Mouse (Mus musculus) ovary, postnatal 10 days (tissue): ENCODE results near the gene Arid5b.

Experiments
- DNase-seq: peaks from one replicate; pipeline ENCODE4 v3.0.0; 2022; ENCODE audit warnings: low spot score

Gene Arid5b

DNA sequence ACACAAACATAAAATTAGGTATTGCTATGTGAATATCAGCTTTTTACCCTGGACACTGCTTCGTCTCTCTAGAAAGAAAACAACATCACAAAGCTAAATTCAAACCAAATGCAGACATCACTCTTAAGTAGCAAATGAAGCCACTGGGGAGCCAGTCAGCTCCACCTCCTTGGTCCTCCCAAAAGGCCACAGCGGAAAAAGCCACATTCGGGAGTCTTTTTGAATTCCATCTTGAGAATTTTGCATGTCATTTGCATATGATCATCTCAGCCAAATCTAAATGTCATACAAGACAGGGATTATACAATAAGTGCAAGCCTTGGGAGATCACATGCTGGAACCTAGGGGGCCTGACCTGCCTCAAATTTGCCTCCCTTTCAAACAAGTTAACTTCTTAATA lies 85.0 kb downstream of the Arid5b start:
- no peak for DNase-seq

DNA sequence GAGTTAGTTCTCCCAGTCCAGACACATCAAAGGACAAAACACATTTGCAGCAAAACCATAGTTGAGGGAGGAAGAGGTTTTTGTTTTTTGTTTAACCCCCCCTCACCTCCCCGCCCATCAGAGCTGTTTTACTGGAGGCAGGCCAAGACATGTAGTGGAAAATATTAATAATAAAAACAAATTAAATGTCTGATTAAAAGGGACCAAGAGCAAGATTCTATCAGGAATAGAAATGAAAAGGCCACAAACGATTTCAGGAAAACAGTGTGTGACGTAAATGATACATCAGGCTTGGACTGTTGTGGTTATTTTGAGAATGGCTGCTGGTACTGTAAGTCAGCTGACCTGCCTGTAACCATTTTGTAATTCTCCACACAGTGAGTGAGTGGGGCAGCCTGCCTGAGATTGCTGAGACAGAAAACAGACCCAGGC lies 85.7 kb downstream of the Arid5b start:
- no peak for DNase-seq

DNA sequence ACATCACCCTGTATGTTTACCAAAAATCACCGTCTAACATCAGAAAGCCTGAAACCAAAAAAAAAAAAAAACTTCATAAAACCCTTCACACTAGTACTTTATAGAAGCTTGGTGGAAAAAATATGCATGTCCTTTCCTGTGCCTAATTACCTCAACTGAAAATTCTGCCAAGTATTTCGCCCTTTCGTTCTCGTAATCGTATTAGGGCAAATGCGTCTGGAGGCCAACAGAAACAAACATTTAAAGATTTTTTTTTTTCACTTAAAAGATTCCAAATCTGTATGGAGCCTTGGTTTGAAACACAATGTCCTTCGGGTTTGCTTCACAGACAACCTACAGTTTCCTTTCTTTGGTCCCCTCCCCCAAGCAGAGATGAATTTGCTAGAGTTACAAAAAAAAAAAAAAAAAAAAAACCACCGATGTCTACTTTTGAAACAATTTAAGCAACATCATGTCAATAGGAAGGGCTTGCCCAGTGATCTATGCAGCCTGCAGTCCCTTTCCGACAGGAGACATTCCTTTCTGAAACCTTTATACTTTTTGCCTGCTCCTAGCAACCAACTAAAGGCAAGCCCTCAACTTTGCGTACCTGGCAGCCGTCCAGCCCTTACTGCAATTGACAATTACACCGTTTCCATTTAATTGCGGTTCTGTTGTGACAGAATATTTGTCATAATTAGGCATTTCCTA lies 86.7 kb downstream of the Arid5b start:
- DNase-seq: no peak

DNA sequence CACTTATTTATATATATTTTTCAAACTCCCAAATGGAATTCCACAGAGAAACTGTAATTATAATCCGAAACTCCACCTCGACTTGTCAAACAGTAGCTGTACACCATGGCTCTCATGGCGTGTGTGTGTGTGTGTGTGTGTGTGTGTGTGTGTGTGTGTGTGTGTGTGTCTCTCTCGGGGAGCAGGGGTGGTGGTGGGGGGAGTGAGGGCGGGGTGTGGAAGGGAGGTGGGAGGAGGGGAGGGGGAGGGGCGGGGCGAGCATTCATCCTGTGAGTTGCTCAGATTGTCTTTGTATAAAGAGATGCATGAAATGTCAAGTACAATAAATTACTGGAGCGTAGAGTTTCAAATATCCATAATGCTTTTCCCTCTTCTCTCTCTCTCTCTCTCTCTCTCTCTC lies 87.4 kb downstream of the Arid5b start:
- DNase-seq: no peak

GRCm38 (mm10) chr10:68189847-68190246 lies 88.7 kb downstream of the Arid5b start:
- DNase-seq: no peak

- DNase-seq: no peak
Observed at GRCm38 (mm10) chr10:68183096-68183495, 95.4 kb downstream of the Arid5b start.

- no peak for DNase-seq
Observed at GRCm38 (mm10) chr10:68182266-68182665, 96.3 kb downstream of the Arid5b start.

DNA sequence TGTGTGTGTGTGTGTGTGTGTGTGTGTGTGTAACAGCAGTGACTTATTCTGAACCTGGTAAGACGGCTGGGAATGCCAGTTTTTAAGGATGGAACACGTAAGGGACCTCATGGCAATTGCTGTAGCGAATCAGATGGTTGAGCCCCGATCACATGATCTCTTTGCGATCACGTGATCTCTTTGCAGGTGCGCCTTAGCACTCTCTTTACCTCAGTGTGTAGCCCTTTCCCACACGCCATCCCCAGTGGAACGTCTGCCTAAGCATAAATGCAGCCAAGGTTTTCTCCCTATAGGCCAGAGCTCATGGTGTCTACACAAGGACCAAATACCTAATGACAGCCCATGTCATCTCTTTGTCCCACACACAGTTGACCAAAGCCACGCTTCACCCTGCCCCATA lies 97.4 kb downstream of the Arid5b start:
- no peak for DNase-seq

DNA sequence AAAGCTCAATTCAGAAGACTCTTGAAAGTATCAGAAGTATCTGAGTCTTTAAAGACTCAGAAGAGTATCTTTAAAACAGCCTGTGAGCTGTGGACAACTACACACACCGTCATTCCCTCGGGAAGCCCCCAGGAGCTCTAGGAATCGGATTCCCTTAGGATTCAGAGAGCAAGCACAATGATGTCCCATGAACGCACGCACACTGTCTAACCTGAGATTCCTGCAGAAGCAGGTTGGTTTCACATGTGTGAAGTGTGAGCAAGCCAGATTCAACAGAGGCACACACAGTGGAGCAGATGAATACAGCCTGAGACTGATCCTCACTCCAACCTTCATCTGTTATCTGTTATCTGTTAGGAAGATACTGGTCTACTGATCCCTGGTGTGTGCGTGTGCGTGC lies 97.8 kb downstream of the Arid5b start:
- DNase-seq: no peak

- DNase-seq: no peak
Observed at GRCm38 (mm10) chr10:68180151-68180550, 98.4 kb downstream of the Arid5b start.

- DNase-seq: no peak
Observed at GRCm38 (mm10) chr10:68179741-68180140, 98.8 kb downstream of the Arid5b start.

DNA sequence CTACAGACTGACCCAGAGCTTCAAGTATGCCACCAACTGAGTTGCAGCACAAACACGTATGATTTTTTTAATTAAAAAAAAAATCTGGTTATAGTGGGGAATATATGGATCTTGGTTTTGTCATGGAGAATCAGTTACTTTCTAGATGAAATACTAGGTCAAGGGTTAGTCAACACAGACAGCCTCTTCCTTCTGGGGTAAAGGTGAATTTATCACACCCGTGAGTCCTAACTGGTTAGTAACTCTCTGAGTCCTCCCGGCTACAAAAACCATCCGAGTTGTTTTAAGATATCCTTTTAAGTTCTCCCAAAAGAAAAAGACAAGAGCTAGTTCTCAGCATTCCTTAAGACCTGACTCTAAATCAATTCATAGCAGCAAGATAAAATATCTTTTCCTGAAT lies 99.2 kb downstream of the Arid5b start:
- DNase-seq: no peak

DNA sequence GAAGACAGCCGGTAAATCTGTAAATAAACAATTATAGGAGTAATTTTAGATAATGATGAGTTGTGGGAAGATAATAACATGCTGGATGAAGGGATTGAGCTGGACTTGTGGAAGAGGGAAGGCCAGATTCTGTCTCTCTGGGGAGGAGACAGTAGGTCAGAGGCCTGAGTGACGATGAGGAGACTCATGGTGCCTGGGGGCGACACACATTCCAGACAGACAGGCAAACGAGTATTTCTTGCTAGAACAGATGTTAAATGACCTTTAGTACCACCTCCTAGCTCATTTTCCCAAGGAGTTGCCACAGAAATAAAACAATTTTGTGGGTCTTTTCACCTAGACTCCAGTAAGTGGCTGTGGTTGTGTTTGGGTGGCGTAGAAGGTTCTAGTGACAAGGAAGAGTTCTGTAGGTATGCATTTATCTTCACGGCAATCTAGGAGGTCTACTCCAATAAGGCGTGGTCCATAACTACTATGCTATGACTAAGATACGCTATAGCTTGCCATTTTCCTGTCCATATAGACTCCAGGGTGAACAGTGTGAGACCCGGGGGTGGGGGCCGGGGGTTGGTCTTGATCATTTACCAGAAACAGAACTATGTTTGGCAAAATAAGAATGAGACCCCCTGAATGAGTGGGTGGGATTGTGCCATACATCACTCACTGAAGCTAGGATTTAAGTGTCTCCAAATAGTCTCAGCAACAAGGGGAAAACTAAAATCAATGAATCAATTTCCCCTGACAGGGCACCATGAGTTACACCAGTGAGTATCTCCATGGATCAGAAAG lies 100.6 kb downstream of the Arid5b start:
- no peak for DNase-seq

DNA sequence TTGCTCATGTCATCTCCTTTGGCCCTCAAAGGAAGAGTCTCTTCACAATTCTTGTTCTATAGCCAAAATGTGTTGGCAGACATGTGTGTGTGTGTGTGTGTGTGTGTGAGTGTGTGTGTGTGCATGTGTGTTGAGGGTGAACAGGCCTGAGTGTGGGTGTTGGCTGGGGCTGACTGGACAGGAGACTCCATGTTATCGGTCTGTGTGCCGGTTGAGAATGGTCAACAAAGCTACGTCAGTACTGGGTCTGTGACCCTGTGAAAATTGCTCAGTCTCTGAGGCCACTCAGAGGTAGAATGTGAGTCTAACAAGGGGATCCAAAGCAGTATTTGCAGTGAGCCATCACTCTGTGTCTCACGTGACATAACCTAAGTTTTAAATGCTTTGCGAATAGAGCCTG lies 102.7 kb downstream of the Arid5b start:
- DNase-seq: no peak

DNA sequence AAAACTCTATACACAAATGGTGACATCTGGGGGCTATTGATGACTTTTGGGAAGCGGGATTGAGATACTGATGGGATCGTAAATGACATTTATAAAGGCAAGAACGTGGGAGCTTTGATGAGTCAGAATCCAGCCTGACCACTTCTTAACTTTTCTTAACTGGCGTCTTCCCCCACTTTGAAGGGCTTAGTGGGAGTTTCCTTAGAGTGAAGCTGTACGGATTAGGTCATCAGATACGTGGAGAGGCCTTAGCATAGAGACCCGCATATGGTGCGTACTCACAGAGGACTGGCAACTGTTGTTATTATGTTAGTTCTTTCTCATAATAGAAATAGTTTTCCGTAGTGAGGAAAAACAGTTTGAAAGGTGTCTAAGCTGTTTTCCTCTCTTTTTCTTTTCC lies 104.9 kb downstream of the Arid5b start:
- DNase-seq: no peak

DNA sequence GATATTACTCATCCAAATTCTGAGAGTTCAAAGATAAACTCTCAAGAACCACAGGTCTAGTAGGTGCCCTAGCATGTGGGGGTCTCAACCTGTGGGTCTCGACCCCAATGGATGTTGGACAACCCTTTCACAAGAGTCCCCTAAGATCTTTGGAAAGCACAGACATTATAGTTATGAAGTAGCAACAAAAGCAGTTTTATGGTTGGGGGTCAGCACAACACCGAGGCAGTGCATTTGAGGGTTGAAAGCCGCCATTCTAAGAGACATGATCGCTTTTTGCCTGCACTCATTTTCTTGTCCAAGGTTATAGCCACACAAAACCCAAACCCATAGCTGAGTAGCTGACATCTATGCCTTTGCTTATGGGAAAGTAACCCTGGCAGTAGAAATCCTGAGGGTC lies 105.6 kb downstream of the Arid5b start:
- no peak for DNase-seq

- no peak for DNase-seq
Observed at GRCm38 (mm10) chr10:68171974-68172373, 106.6 kb downstream of the Arid5b start.

DNA sequence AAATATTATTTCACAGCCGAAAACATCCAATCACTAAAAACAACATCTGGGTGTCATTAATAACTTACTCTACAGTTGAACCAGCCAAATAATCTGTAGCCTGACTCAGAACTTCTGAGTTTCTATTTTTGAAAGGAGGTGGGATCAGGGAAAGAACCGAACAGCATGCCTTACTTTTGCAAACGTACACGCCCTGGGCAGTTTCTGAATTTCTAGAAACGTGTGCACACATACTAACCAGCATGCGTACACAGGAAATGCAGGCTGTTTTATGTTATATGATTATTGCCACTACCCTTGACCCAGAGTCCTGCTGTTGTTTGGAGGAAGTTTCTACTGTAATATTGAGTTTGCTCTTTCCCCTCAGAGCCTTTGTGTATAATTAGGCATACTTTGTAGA lies 109.9 kb downstream of the Arid5b start:
- DNase-seq: no peak

DNA sequence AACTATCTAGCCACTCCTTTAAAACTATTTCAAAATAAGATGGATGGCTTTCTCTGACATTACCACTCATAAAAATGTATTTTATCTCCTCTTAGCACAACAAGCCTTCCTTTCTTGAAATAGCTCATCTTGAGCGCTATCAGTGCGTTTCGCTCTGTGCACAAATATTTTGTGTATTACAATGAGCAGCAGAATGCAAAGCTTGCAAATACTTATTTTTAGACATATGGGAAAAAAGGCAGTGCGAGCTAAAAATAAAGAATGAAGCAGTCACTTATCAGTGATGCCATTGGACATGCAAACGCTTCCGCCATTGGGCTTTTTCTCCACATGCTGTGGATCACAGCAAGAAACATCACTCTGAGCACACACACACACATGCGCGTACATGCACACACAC lies 110.4 kb downstream of the Arid5b start:
- no peak for DNase-seq

DNA sequence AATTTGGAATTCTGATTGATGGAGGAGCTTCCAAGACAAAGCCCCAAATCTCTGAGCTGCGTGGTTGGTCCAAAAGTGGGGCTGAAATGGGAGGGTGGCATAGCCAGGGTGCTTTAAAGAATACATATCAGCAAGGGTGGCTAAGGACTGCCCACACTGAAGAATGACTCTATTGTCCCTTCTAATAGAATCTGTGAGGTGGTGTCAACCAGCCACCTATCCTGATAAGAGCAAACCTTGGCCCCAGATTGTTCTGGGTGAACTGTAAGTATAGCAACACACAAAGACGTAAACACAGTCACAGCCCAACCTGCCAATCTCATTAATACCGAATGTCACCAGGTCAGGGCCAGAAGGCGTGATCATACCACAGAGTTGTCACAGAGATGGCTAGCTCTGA lies 111.4 kb downstream of the Arid5b start:
- no peak for DNase-seq

- no peak for DNase-seq
Observed at GRCm38 (mm10) chr10:68166695-68167086, 111.8 kb downstream of the Arid5b start.

GRCm38 (mm10) chr10:68165709-68166694 lies 112.5 kb downstream of the Arid5b start:
- no peak for DNase-seq
